Mouse (Mus musculus): ENCODE measurements around the gene Gm8159. TPM values are rescaled to one million over a fixed set of nuclear protein-coding genes. Genes with fewer than 3 reads are reported as not detected.
"Not testable (repeated sequence)": the region's sequence is repeated elsewhere in the genome, so short reads cannot be mapped to it uniquely, and the experiment has no call there.

The Gm8159 gene
- not detected in 2 replicates for total RNA-seq (2014; fragmentation: Nextera tagmentation)
- 0.17 TPM in 1 of 2 replicates, not detected in the other for total RNA-seq (2017)
- not detected in 2 replicates for polyA plus RNA-seq (2012)

- H3K36me3 ChIP-seq (replicated peaks); H3K4me1 ChIP-seq (ENCODE audit: insufficient read depth, low read depth, low read length); ATAC-seq (ENCODE audit: extremely low read depth, insufficient number of reproducible peaks, low FRiP score, poor library complexity, severe bottlenecking); H3K4me3 ChIP-seq (ENCODE audit: low read depth, low read length); DNase-seq (ENCODE audit: low spot score); H3K9me3 ChIP-seq (replicated peaks); H3K27me3 ChIP-seq (ENCODE audit: insufficient read depth, low read length): not testable (repeated sequence)
Observed at GRCm38 (mm10) chr14:4632052-4632451, at the start of gene Gm8159. Gene Gm8159, plus strand, starts transcription at chr14:4632352.

- not testable (repeated sequence) for DNase-seq (ENCODE audit: low spot score); H3K27me3 ChIP-seq (ENCODE audit: insufficient read depth, low read length); H3K4me3 ChIP-seq (ENCODE audit: low read depth, low read length); H3K9me3 ChIP-seq (replicated peaks); ATAC-seq (ENCODE audit: extremely low read depth, insufficient number of reproducible peaks, low FRiP score, poor library complexity, severe bottlenecking); H3K36me3 ChIP-seq (replicated peaks); H3K4me1 ChIP-seq (ENCODE audit: insufficient read depth, low read depth, low read length)
Observed at GRCm38 (mm10) chr14:4649309-4649708, 17.2 kb downstream of the Gm8159 start.

- not testable (repeated sequence) for H3K36me3 ChIP-seq (replicated peaks); H3K4me3 ChIP-seq (ENCODE audit: low read depth, low read length); H3K9me3 ChIP-seq (replicated peaks); DNase-seq (ENCODE audit: low spot score); H3K27me3 ChIP-seq (ENCODE audit: insufficient read depth, low read length); ATAC-seq (ENCODE audit: extremely low read depth, insufficient number of reproducible peaks, low FRiP score, poor library complexity, severe bottlenecking); H3K4me1 ChIP-seq (ENCODE audit: insufficient read depth, low read depth, low read length)
Observed at GRCm38 (mm10) chr14:4650324-4650723, 18.2 kb downstream of the Gm8159 start.

- not testable (repeated sequence) for DNase-seq (ENCODE audit: low spot score); H3K4me1 ChIP-seq (ENCODE audit: insufficient read depth, low read depth, low read length); H3K4me3 ChIP-seq (ENCODE audit: low read depth, low read length); H3K27me3 ChIP-seq (ENCODE audit: insufficient read depth, low read length); H3K36me3 ChIP-seq (replicated peaks); H3K9me3 ChIP-seq (replicated peaks); ATAC-seq (ENCODE audit: extremely low read depth, insufficient number of reproducible peaks, low FRiP score, poor library complexity, severe bottlenecking)
Observed at GRCm38 (mm10) chr14:4663892-4664291, 31.7 kb downstream of the Gm8159 start, which contains the start of gene Gm3239. Gene Gm3239, plus strand, starts transcription at chr14:4664192.

Other genes with a start within 250 kb of the Gm8159 start
- not detected in 2 replicates for gene Gm3159, start 234.8 kb upstream of the Gm8159 start, total RNA-seq (2014; fragmentation: Nextera tagmentation)
- 0.17 and 0.44 TPM in 2 replicates for gene Gm3159, start 234.8 kb upstream of the Gm8159 start, total RNA-seq (2017)
- gene Gm3159, start 234.8 kb upstream of the Gm8159 start, polyA plus RNA-seq (2012), result not detected in 2 replicates
- not detected in 2 replicates for gene Gm3164, start 216.9 kb upstream of the Gm8159 start, total RNA-seq (2014; fragmentation: Nextera tagmentation)
- 0.06 TPM in 1 of 2 replicates, not detected in the other for gene Gm3164, start 216.9 kb upstream of the Gm8159 start, total RNA-seq (2017)
- not detected in 2 replicates for gene Gm3164, start 216.9 kb upstream of the Gm8159 start, polyA plus RNA-seq (2012)
- not detected in 2 replicates for gene Gm3173, start 201.4 kb upstream of the Gm8159 start, total RNA-seq (2014; fragmentation: Nextera tagmentation)
- gene Gm3173, start 201.4 kb upstream of the Gm8159 start, total RNA-seq (2017), result not detected in 2 replicates
- gene Gm3173, start 201.4 kb upstream of the Gm8159 start, polyA plus RNA-seq (2012), result not detected in 2 replicates
- gene Gm3182, start 150.6 kb upstream of the Gm8159 start, total RNA-seq (2014; fragmentation: Nextera tagmentation), result not detected in 2 replicates
- gene Gm3182, start 150.6 kb upstream of the Gm8159 start, total RNA-seq (2017), result 0.49 TPM in 1 of 2 replicates, not detected in the other
- gene Gm3182, start 150.6 kb upstream of the Gm8159 start, polyA plus RNA-seq (2012), result not detected in 2 replicates
- gene Gm3047, start 76.9 kb upstream of the Gm8159 start, total RNA-seq (2014; fragmentation: Nextera tagmentation), result not detected in 2 replicates
- not detected in 2 replicates for gene Gm3047, start 76.9 kb upstream of the Gm8159 start, total RNA-seq (2017)
- gene Gm3047, start 76.9 kb upstream of the Gm8159 start, polyA plus RNA-seq (2012), result not detected in 2 replicates
- gene Gm3239, start 31.8 kb downstream of the Gm8159 start, total RNA-seq (2014; fragmentation: Nextera tagmentation), result not detected in 2 replicates
- 0.05 TPM in 1 of 2 replicates, not detected in the other for gene Gm3239, start 31.8 kb downstream of the Gm8159 start, total RNA-seq (2017)
- gene Gm3239, start 31.8 kb downstream of the Gm8159 start, polyA plus RNA-seq (2012), result not detected in 2 replicates
- gene Gm7876, start 76.9 kb downstream of the Gm8159 start, total RNA-seq (2014; fragmentation: Nextera tagmentation), result not detected in 2 replicates
- not detected in 2 replicates for gene Gm7876, start 76.9 kb downstream of the Gm8159 start, total RNA-seq (2017)
- gene Gm7876, start 76.9 kb downstream of the Gm8159 start, polyA plus RNA-seq (2012), result not detected in 2 replicates
- not detected in 2 replicates for gene Gm3252, start 94.4 kb downstream of the Gm8159 start, total RNA-seq (2014; fragmentation: Nextera tagmentation)
- gene Gm3252, start 94.4 kb downstream of the Gm8159 start, total RNA-seq (2017), result not detected in 2 replicates
- gene Gm3252, start 94.4 kb downstream of the Gm8159 start, polyA plus RNA-seq (2012), result not detected in 2 replicates
- gene Gm9602, start 144.0 kb downstream of the Gm8159 start, total RNA-seq (2014; fragmentation: Nextera tagmentation), result not detected in 2 replicates
- 0.12 and 0.60 TPM in 2 replicates for gene Gm9602, start 144.0 kb downstream of the Gm8159 start, total RNA-seq (2017)
- not detected in 2 replicates for gene Gm9602, start 144.0 kb downstream of the Gm8159 start, polyA plus RNA-seq (2012)
- gene Gm3269, start 205.8 kb downstream of the Gm8159 start, total RNA-seq (2014; fragmentation: Nextera tagmentation), result not detected in 2 replicates
- gene Gm3269, start 205.8 kb downstream of the Gm8159 start, total RNA-seq (2017), result not detected in 2 replicates
- gene Gm3269, start 205.8 kb downstream of the Gm8159 start, polyA plus RNA-seq (2012), result not detected in 2 replicates
- not detected in 2 replicates for gene Gm3264, start 223.2 kb downstream of the Gm8159 start, total RNA-seq (2014; fragmentation: Nextera tagmentation)
- not detected in 2 replicates for gene Gm3264, start 223.2 kb downstream of the Gm8159 start, total RNA-seq (2017)
- gene Gm3264, start 223.2 kb downstream of the Gm8159 start, polyA plus RNA-seq (2012), result not detected in 2 replicates